Mouse (Mus musculus) midbrain, embryonic 14.5 days (tissue): ENCODE measurements around the gene Wdr77. TPM values are rescaled to one million over a fixed set of nuclear protein-coding genes. Genes with fewer than 3 reads are reported as not detected.
"Not testable (repeated sequence)": the region's sequence is repeated elsewhere in the genome, so short reads cannot be mapped to it uniquely, and the experiment has no call there.

Experiments used
- ATAC-seq: fragments of 200-750 bp; cut with Nextera tagmentation; 2 replicates; pipeline ENCODE4 v1.8.0; 2017; ENCODE audit warnings: moderate number of reproducible peaks, moderate library complexity; ENCODE audit not compliant: low FRiP score, low TSS enrichment
- DNase-seq: peaks from one replicate; pipeline ENCODE4 v3.0.0-alpha.2; 2015
- H3K27ac ChIP-seq: fragments of 300-500 bp; sonication (generic); replicated peaks from 2 replicates; pipeline ENCODE4 v1.5.1; 2014; ENCODE audit warnings: mild to moderate bottlenecking, low read depth, low read length, moderate library complexity
- H3K27me3 ChIP-seq: fragments of 300-500 bp; sonication (generic); 2 replicates; pipeline ENCODE4 v1.6.1; 2014; ENCODE audit warnings: low read length, control low read depth, mixed read lengths; ENCODE audit not compliant: control insufficient read depth, insufficient read depth
- H3K36me3 ChIP-seq: fragments of 300-500 bp; sonication (generic); 2 replicates; pipeline ENCODE4 v1.6.1; 2014; ENCODE audit warnings: low read length, control low read depth; ENCODE audit not compliant: control insufficient read depth, insufficient read depth
- H3K4me1 ChIP-seq: fragments of 300-500 bp; sonication (generic); 2 replicates; pipeline ENCODE4 v1.6.1; 2014; ENCODE audit warnings: mild to moderate bottlenecking, antibody characterized with exemption, low read length, control low read depth; ENCODE audit not compliant: control insufficient read depth, insufficient read depth
- H3K4me2 ChIP-seq: fragments of 300-500 bp; sonication (generic); 2 replicates; pipeline ENCODE4 v1.6.1; 2014; ENCODE audit warnings: mild to moderate bottlenecking, low read length, moderate library complexity
- H3K4me3 ChIP-seq: fragments of 300-500 bp; sonication (generic); replicated peaks from 2 replicates; pipeline ENCODE4 v1.5.1; 2014; ENCODE audit warnings: low read depth, low read length
- H3K9ac ChIP-seq: fragments of 300-500 bp; sonication (generic); replicated peaks from 2 replicates; pipeline ENCODE4 v1.6.1; 2014; ENCODE audit warnings: mild to moderate bottlenecking, low read length, moderate library complexity
- H3K9me3 ChIP-seq: fragments of 300-500 bp; sonication (generic); 2 replicates; pipeline ENCODE4 v1.6.1; 2016; ENCODE audit warnings: low read length, control low read depth, mixed read lengths; ENCODE audit not compliant: control insufficient read depth
- WGBS: fragments of 180-500 bp; shearing (Covaris S2); extraction: QIAGEN DNeasy Blood & Tissue Kit; methylation state at CpG from one replicate; pipeline ENCODE4 v1.1.7; 2014; 5-methylcytosine and 5-hydroxymethylcytosine counted together
- polyA plus RNA-seq: library from polyadenylated mRNA; unstranded; fragments of >200 nt; fragmentation: Nextera tagmentation; extraction: Ambion mirVana; gene quantifications from 2 replicates; pipeline ENCODE4 v1.2.1, GENCODE M21; 2014

Wdr77 gene
- polyA plus RNA-seq, 1 experiment from 2014 or later, result 94.8 TPM

DNA sequence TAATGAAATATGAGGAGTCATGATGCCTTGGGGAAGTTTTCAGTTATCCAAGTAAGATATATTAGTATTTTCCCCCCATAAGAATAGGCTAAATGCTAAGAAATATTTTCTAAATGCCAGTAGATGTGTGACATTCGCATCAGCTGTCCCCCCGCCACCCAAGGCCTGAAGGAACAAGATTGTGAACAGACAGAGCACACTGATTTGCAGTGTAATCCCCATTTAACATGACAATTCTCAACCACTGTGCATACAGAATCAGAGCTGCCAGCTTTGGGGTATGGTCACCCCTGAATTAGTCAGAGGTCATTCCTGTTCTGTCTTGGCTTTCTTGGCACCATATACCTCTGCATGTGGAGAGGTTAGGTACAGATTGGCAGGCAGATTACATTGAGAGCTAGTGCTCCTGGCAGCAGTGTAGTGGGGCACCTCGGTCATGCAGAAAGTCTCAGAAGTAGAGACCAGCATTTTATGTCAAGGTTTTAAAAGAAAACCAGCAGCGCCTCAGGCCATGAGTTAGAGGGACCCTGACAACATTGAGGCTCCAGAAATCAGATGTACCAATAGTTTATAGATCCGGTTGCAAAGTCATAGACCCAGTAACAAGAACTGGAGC is 12.8 kb downstream of the Wdr77 start:
- ATAC-seq, result no peak

DNA sequence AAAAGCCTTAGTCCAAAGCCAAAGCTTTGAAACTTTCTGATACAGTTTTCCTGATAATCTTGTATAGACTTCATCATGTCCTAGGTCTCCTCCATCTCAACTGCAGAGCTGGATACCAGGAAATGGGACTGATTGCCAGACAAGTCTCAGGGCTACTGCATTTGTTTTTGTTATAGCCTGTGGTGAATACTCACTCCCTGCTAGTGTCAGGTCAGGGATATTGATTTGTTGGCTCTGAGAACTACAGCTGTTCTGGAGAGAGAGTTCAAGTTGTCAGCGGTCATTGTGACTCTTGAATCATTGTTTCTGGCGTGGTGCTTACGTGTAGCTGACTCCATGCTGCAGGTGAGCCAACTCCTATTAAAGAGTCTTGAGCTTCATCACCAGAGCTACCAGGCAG is 14.2 kb downstream of the Wdr77 start, which contains the start of gene Ovgp1:
TSS of gene Ovgp1 (plus strand) at position 301 of the 400 bp plus-strand sequence.
- no peaks in the 10 kb centered on the region for H3K4me1 ChIP-seq
- H3K4me3 ChIP-seq, result no peak within 1 kb of the TSS
- no peak within 1 kb of the TSS for H3K4me2 ChIP-seq
- H3K9ac ChIP-seq, result no peak within 1 kb of the TSS
- ATAC-seq (no peak), DNase-seq (no peak)
- 88% methylated on average over 3 of the region's 3 CpGs for WGBS
- peaks cover 19% of the 10 kb centered on the region for H3K36me3 ChIP-seq
- H3K27me3 ChIP-seq, result no peaks in the 10 kb centered on the region
- no peaks in the 10 kb centered on the region for H3K9me3 ChIP-seq
- no peak within 1 kb of the TSS for H3K27ac ChIP-seq

More for the DNA sequence above, 12.8 kb downstream of the Wdr77 start:
- WGBS, result 82% methylated on average over 5 of the region's 5 CpGs
- H3K36me3 ChIP-seq, result peaks cover 33% of the 10 kb centered on the region
- H3K27me3 ChIP-seq, result no peaks in the 10 kb centered on the region
- no peak overlapping the region for H3K4me3 ChIP-seq
- H3K9me3 ChIP-seq, result no peaks in the 10 kb centered on the region
- no peak for DNase-seq
- H3K9ac ChIP-seq, result no peak overlapping the region
- no peaks in the 10 kb centered on the region for H3K4me1 ChIP-seq
- H3K27ac ChIP-seq, result no peak overlapping the region
- H3K4me2 ChIP-seq, result no peak overlapping the region

DNA sequence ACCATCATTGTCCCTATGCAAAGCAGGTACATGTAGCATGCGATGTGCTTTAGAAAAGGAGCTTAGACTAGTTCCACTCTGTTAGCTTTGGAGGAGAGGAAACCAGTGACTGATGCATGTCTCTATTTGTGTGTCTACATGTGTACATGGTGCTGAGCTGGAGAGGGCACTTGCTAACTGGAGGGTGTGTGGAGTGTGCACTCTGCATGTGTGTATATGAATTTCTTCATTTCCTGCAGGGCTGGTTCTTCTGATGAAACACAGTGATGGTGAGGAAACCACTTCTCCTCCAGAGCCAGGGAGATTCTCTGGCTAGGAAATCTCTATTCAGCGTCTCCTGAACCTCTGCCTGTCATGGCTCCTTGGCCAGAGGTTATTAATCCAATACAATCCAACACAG is 15.0 kb downstream of the Wdr77 start:
- 66% methylated on average over 2 of the region's 2 CpGs for WGBS
- no peak for ATAC-seq

DNA sequence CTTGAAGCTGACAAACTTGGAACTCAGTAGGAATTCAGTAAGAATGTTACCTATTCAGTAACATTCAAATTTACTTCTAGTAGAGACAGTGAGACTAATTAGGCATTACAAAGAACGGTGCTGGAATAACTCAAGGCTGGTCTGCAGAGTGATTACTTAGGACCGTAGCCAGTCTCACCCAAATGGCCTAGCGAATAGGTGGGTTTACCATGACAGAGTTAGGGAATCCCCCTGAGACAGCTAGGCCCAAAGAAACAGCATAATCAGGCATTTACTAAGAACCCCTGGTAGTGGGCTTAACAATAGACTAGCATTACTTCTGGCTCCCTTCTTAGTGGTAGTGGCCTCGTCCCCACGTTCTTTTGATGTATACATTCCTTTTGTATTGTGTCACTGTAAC is 30.4 kb downstream of the Wdr77 start:
- not testable (repeated sequence) for H3K9me3 ChIP-seq, H3K27ac ChIP-seq, H3K36me3 ChIP-seq, H3K4me1 ChIP-seq, ATAC-seq, H3K27me3 ChIP-seq, H3K4me2 ChIP-seq, DNase-seq, H3K4me3 ChIP-seq, H3K9ac ChIP-seq
- 43% methylated on average over 5 of the region's 5 CpGs for WGBS

More for the DNA sequence above, 15.0 kb downstream of the Wdr77 start:
- Histone ChIP-seq H3K27me3 (no peaks in the 10 kb centered on the region), H3K4me2 (no peak overlapping the region), H3K4me3 (no peak overlapping the region), H3K9me3 (no peaks in the 10 kb centered on the region), H3K4me1 (no peaks in the 10 kb centered on the region), H3K9ac (no peak overlapping the region), H3K36me3 (peaks cover 11% of the 10 kb centered on the region), H3K27ac (no peak overlapping the region)
- DNase-seq, result no peak

- no peak overlapping the region for H3K9ac ChIP-seq
- no peak for ATAC-seq
- no peak overlapping the region for H3K4me2 ChIP-seq
- no peaks in the 10 kb centered on the region for H3K36me3 ChIP-seq
- no peaks in the 10 kb centered on the region for H3K27me3 ChIP-seq
- 38% methylated on average over 4 of the region's 4 CpGs for WGBS
- H3K9me3 ChIP-seq, result no peaks in the 10 kb centered on the region
- H3K27ac ChIP-seq, result no peak overlapping the region
- DNase-seq, result peak; percentile 89
- H3K4me3 ChIP-seq, result no peak overlapping the region
- H3K4me1 ChIP-seq, result no peaks in the 10 kb centered on the region
Observed at GRCm38 (mm10) chr3:105991653-105992283, 32.6 kb downstream of the Wdr77 start.

DNA sequence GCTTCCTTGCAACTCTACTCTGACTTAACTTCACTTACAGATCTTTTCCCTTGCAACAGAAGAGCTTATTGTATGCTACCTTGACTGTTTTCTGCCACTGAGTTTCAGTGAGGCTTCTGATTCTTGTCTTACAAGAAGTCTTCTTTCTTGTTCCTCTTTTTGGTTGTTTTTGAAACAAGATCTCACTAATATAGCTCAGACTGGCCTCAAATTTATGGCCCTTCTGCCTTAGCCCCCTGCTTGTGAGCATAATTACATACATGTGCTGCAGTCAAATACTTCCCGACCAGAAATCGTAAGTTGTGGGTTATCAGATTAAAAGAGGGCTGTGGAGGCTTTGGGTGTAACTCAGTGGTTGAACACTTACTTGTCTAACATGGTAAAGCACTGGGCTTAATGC is 35.6 kb downstream of the Wdr77 start:
- Histone ChIP-seq H3K4me1 (no peaks in the 10 kb centered on the region), H3K36me3 (no peaks in the 10 kb centered on the region), H3K9ac (no peak overlapping the region), H3K9me3 (no peaks in the 10 kb centered on the region), H3K4me2 (no peak overlapping the region), H3K4me3 (no peak overlapping the region), H3K27ac (no peak overlapping the region), H3K27me3 (no peaks in the 10 kb centered on the region)
- DNase-seq (no peak), ATAC-seq (no peak)
- WGBS, result 85% methylated on average over 2 of the region's 2 CpGs

- ATAC-seq, result peak; percentile 34; the same call in 1 of the 2 replicates
Observed at GRCm38 (mm10) chr3:106000707-106001375, 41.7 kb downstream of the Wdr77 start.

DNA sequence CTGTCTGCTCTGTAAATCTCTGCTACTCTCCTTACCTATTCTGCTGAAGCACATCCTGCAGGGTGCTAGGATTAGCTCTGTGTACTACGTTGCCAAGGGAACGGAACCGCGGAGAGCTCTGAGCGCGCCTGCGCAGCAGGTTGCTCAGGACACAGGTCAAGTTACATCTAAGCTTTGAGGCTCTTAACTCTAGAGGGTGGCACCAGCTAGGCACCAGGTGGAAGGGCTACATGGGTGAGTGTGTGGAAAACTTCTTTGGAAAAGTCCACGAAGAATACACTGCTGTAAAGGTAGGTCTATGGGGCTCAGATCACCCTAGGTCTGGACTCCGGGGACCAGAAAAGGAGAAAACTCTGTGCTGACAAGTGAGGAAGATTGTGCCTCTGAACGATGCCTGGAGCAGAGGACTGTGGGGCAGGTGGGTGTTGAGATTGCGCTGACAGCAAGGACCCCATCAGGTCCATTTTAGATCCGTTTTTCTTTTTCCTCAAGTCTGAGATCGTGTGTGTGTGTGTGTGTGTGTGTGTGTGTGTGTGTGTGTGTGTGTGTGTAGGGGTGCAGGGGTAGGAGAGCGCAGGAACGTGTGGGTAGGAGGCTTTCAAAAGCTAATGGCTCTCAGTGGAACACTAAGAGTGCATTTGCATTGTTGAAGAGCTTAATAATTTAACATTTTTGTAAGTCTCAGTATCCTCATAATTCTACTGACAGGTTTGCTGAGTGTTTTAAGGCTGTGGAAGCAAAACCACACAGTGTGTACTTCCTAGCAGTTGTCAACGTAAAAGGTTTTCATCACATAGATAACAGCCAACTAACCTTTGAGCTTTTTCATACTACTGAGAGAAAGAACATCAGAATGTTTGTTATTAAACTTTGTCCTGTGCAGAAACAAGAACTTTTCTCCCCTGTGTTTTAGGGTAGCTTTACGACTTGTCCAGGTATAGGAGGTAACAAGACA is 42.5 kb downstream of the Wdr77 start:
- 22% methylated on average over 17 of the region's 17 CpGs for WGBS
- no peaks in the 10 kb centered on the region for H3K9me3 ChIP-seq
- no peak overlapping the region for H3K27ac ChIP-seq
- H3K9ac ChIP-seq, result 0 out of 2 replicates have a peak overlapping the region, but pooled peaks have one; percentile 10
- H3K4me1 ChIP-seq, result peaks cover 6% of the 10 kb centered on the region; the same call in 1 of the 2 replicates
- DNase-seq, result peak; percentile 83
- peak overlapping the region; percentile 54 for H3K4me2 ChIP-seq
- peak; percentile 81 for ATAC-seq
- no peaks in the 10 kb centered on the region for H3K27me3 ChIP-seq
- peak overlapping the region; percentile 21; the same call in 1 of the 2 replicates for H3K4me3 ChIP-seq
- H3K36me3 ChIP-seq, result no peaks in the 10 kb centered on the region

More at GRCm38 (mm10) chr3:106000707-106001375, 41.7 kb downstream of the Wdr77 start:
- H3K4me2 ChIP-seq, result peak overlapping the region; percentile 54
- H3K27me3 ChIP-seq, result no peaks in the 10 kb centered on the region
- H3K9me3 ChIP-seq, result no peaks in the 10 kb centered on the region
- no peaks in the 10 kb centered on the region for H3K36me3 ChIP-seq
- H3K9ac ChIP-seq, result 0 out of 2 replicates have a peak overlapping the region, but pooled peaks have one; percentile 10
- no peak overlapping the region for H3K27ac ChIP-seq
- DNase-seq, result peak; percentile 4
- peak overlapping the region; percentile 21; the same call in 1 of the 2 replicates for H3K4me3 ChIP-seq
- 16% methylated on average over 11 of the region's 11 CpGs for WGBS
- peaks cover 6% of the 10 kb centered on the region; the same call in 1 of the 2 replicates for H3K4me1 ChIP-seq
